Mouse (Mus musculus): ENCODE measurements around the gene Lsm7. TPM values are rescaled to one million over a fixed set of nuclear protein-coding genes. Genes with fewer than 3 reads are reported as not detected.
"Not testable (repeated sequence)": the region's sequence is repeated elsewhere in the genome, so short reads cannot be mapped to it uniquely, and the experiment has no call there.

Lsm7 gene
- polyA plus RNA-seq, 1 experiment: 136 TPM

DNA sequence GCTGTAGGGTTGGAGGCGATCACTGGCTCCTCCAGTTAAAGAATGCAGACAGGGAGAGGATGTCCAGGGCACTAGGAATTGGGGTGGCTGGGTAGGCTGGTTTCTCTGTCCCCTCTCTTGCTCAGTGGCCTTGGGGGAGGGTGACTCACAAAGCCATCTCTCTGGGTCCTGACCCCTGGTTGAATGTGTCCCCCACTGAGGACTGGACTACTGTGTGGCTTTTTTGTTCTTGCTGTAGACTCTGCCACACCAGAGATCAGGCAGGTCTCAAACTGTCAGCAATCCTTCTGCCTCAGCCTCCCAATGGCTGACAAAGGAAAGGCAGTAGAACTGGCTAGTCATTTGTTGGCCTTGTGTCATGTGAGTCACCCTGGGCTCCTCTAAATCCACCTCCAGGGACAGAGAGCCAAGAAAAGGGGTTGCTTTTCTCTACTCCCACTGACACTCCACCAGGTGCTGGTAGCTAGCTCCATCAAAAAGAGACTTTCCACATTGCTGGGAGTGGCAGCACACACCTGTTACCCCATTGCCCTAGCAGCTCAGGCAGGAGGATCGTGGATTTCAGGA is 16.6 kb downstream of the Lsm7 start:
- 66% methylated on average over 2 of the region's 2 CpGs for WGBS
- no peak overlapping the region for H3K4me3 ChIP-seq (replicated peaks; ENCODE audit: control insufficient read depth, low read depth, low read length)
- H3K4me1 ChIP-seq (ENCODE audit: control insufficient read depth, insufficient read depth, low read length): no peaks in the 10 kb centered on the region
- TF ChIP-seq POLR2A (IDR thresholded peaks at IDR 0.05; ENCODE audit: borderline replicate concordance, control insufficient read depth, low read depth, low read length) (no peak), CTCF (IDR thresholded peaks at IDR 0.05; ENCODE audit: control insufficient read depth, insufficient read depth, low read length) (no peak)
- no peak overlapping the region for H3K27ac ChIP-seq (ENCODE audit: control insufficient read depth, insufficient read depth, low read depth, low read length, poor library complexity)

DNA sequence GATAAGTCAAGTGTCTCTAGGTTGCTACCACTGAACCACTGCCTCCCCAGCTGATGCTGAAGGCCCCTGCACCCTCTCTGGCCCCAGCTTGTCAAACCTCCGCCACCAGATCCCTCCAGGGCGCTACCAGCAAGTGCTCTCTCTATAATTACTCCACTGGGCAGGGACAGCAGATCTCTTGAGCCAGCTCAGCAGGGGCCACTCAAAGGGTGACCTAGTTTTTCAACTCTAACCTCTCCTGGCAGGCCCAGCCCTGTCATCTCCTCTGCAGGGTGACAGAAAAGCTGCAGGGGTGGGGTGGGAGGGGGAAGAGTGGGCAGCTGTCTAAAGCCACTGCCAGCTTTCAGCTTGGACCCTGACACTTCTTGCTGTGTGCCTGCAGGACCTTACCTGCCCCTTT is 17.2 kb downstream of the Lsm7 start:
- no peak overlapping the region for H3K4me3 ChIP-seq (replicated peaks; ENCODE audit: control insufficient read depth, low read depth, low read length)
- TF ChIP-seq CTCF (IDR thresholded peaks at IDR 0.05; ENCODE audit: control insufficient read depth, insufficient read depth, low read length): no peak
- no peak for TF ChIP-seq POLR2A (IDR thresholded peaks at IDR 0.05; ENCODE audit: borderline replicate concordance, control insufficient read depth, low read depth, low read length)
- no peak overlapping the region for H3K27ac ChIP-seq (ENCODE audit: control insufficient read depth, insufficient read depth, low read depth, low read length, poor library complexity)
- H3K4me1 ChIP-seq (ENCODE audit: control insufficient read depth, insufficient read depth, low read length): no peaks in the 10 kb centered on the region
- WGBS: 74% methylated on average over 2 of the region's 2 CpGs

DNA sequence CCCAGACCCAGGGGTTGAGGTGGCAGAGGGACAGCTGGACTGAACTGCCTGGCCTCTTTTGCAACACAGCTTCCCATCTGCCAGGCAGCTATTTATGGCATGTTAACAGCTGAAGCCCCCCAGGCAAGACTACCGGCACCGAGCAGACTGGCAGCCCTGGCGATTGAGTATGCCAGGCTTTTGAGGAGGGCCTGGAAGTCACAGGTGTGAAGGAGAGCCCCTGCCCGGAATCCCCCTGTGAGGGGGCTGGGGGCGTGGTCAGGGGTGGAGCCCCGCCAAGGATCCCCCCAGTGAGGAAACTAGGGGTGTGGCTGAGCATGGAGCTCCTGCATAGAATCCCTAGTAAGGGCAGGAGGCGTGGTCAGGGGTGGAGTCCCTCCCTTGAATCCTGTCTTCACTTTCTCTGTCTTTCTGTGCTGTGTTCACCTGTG is 18.0 kb downstream of the Lsm7 start:
- WGBS: 41% methylated on average over 7 of the region's 7 CpGs
- no peak overlapping the region for H3K4me3 ChIP-seq (replicated peaks; ENCODE audit: control insufficient read depth, low read depth, low read length)
- H3K27ac ChIP-seq (ENCODE audit: control insufficient read depth, insufficient read depth, low read depth, low read length, poor library complexity): no peak overlapping the region
- no peaks in the 10 kb centered on the region for H3K4me1 ChIP-seq (ENCODE audit: control insufficient read depth, insufficient read depth, low read length)
- TF ChIP-seq POLR2A (IDR thresholded peaks at IDR 0.05; ENCODE audit: borderline replicate concordance, control insufficient read depth, low read depth, low read length): no peak
- TF ChIP-seq CTCF (IDR thresholded peaks at IDR 0.05; ENCODE audit: control insufficient read depth, insufficient read depth, low read length): no peak

DNA sequence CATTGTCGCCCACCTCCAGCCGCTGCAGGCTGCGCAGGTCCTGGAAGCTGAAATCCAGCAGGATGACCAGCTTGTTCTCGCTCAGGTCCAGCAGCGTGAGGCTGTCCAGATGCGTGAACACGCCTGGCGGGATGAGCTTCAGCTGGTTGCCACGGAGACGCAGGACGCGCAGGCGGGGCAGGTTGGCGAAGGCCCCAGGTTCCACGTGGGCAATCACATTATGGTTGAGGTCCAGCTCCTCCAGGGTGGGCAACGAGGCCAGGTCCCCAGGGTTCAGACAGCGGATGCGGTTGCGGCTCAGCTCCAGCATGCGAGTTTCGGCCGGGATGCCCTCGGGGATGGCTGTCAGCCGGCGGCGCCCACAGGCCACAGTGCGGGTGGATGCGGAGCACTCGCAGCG is 19.4 kb downstream of the Lsm7 start:
- 71% methylated on average over 30 of the region's 30 CpGs for WGBS
- TF ChIP-seq CTCF (IDR thresholded peaks at IDR 0.05; ENCODE audit: control insufficient read depth, insufficient read depth, low read length) (no peak), POLR2A (IDR thresholded peaks at IDR 0.05; ENCODE audit: borderline replicate concordance, control insufficient read depth, low read depth, low read length) (no peak)
- Histone ChIP-seq H3K4me1 (ENCODE audit: control insufficient read depth, insufficient read depth, low read length) (no peaks in the 10 kb centered on the region; the same call in 1 of the 2 replicates), H3K4me3 (replicated peaks; ENCODE audit: control insufficient read depth, low read depth, low read length) (no peak overlapping the region), H3K27ac (ENCODE audit: control insufficient read depth, insufficient read depth, low read depth, low read length, poor library complexity) (no peak overlapping the region)

DNA sequence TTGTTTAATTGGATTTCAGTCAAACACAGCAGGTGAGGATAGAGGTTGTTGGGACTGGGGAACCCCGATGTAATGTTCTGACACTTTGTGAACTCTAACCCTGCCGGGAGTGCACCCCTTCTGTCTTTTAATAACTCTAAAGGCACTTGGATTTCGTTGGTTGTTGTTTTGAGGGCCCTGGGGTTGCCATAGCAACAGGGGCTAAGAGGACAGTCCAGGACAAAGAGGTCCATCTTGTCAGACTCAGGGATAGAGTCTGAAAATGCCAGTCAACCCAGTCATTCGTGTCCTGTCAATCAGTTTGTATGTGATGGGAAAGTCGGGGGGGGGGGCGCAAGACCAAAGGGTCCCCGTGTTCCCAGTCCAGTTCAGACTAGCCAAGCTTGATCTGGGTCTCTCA is 22.2 kb downstream of the Lsm7 start:
- WGBS: 79% methylated on average over 7 of the region's 7 CpGs
- Histone ChIP-seq H3K27ac (ENCODE audit: control insufficient read depth, insufficient read depth, low read depth, low read length, poor library complexity) (no peak overlapping the region), H3K4me1 (ENCODE audit: control insufficient read depth, insufficient read depth, low read length) (peaks cover 1% of the 10 kb centered on the region), H3K4me3 (replicated peaks; ENCODE audit: control insufficient read depth, low read depth, low read length) (no peak overlapping the region)
- TF ChIP-seq POLR2A (IDR thresholded peaks at IDR 0.05; ENCODE audit: borderline replicate concordance, control insufficient read depth, low read depth, low read length) (no peak), CTCF (IDR thresholded peaks at IDR 0.05; ENCODE audit: control insufficient read depth, insufficient read depth, low read length) (no peak)

DNA sequence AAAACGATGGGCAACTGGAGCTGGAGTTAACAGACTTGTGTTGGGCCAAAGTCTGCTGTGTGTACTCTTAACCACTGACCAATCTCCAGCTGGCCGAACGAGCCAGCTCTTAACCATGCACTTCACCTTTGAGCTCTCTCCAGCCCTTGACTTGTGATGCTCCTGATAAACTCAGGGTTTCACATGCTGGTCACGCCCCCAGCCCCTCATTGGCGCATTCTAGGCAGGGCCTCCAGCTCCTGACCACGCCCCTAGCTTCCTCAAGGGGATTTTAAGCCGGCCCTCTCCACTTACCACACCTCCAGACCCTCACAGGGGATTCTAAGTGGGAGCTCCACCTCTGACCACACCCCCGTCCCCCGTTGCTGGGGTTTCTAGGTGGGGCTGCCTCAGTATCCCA is 23.9 kb downstream of the Lsm7 start:
- no peak overlapping the region for H3K27ac ChIP-seq (ENCODE audit: control insufficient read depth, insufficient read depth, low read depth, low read length, poor library complexity)
- 12% methylated on average over 9 of the region's 9 CpGs for WGBS
- H3K4me3 ChIP-seq (replicated peaks; ENCODE audit: control insufficient read depth, low read depth, low read length): no peak overlapping the region
- no peak for TF ChIP-seq POLR2A (IDR thresholded peaks at IDR 0.05; ENCODE audit: borderline replicate concordance, control insufficient read depth, low read depth, low read length)
- TF ChIP-seq CTCF (IDR thresholded peaks at IDR 0.05; ENCODE audit: control insufficient read depth, insufficient read depth, low read length): no peak
- peaks cover 3% of the 10 kb centered on the region for H3K4me1 ChIP-seq (ENCODE audit: control insufficient read depth, insufficient read depth, low read length)

DNA sequence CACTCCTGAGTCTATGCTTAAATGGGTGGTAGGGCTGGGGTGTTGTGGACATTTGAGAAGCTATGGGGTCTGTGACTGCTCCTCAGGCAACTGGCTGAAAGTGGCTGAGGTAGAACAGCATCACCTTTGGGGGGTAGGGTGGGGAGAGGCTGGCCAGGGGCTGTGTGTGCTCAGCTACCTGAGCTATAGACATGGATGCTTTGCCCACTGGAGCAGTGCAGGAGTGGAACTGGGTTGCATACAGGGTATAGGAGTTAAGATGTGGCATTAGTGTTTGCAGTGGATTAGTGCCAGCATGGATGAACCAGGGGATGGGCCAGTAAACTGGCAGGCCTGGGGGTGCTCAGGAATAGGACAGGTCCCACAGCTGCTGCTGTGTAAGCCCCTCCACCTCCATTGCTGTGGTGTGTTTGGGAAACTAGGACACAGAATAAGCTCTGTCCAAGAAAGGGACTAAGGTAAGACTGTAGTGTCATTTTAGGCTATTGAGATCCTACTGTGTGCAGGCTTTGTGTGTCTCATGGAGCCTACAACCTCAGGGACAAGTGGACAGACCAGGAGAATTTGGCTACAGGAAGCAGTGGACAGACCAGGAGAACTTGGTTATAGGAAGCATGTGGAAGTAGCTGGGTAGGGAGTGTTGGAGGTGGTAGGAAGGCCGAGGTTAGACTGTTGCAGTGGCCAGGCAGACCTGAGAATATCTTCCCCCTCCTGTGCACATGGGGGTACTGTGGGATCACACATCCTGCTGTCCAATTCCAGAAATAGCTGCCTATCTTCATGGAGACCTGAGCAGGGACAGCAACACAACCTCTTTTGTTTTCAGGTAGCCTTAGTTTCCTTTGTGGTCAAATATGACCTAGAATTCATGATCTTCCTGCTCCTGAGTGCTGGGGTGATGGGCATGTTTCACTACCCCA is 25.4 kb downstream of the Lsm7 start:
- 62% methylated on average over 1 of the region's 1 CpGs for WGBS
- H3K4me3 ChIP-seq (replicated peaks; ENCODE audit: control insufficient read depth, low read depth, low read length): no peak overlapping the region
- H3K4me1 ChIP-seq (ENCODE audit: control insufficient read depth, insufficient read depth, low read length): peaks cover 5% of the 10 kb centered on the region
- no peak overlapping the region for H3K27ac ChIP-seq (ENCODE audit: control insufficient read depth, insufficient read depth, low read depth, low read length, poor library complexity)
- TF ChIP-seq POLR2A (IDR thresholded peaks at IDR 0.05; ENCODE audit: borderline replicate concordance, control insufficient read depth, low read depth, low read length) (no peak), CTCF (IDR thresholded peaks at IDR 0.05; ENCODE audit: control insufficient read depth, insufficient read depth, low read length) (no peak)

DNA sequence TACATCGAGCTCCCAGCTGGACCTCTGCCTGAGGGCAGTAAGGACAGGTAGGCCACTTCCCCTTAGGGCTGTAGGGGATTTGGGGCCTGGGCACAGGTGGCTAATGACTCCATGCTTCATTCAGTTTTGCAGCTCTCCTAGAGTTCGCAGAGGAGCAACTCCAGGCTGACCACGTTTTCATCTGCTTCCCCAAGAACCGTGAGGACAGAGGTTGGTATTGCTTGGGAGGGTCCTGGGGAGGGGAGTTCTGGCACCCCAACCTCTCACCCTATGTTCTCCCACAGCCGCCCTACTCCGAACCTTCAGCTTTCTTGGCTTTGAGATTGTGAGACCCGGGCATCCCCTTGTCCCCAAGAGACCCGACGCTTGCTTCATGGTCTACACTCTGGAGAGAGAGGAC is 26.4 kb downstream of the Lsm7 start:
- H3K27ac ChIP-seq (ENCODE audit: control insufficient read depth, insufficient read depth, low read depth, low read length, poor library complexity); H3K4me1 ChIP-seq (ENCODE audit: control insufficient read depth, insufficient read depth, low read length); H3K4me3 ChIP-seq (replicated peaks; ENCODE audit: control insufficient read depth, low read depth, low read length): not testable (repeated sequence)
- WGBS: 76% methylated on average over 9 of the region's 9 CpGs

Measured in bone marrow, adult 2 months (tissue).